Mouse (Mus musculus): ENCODE data around the gene Pak1ip1. TPM values are rescaled to one million over a fixed set of nuclear protein-coding genes. Genes with fewer than 3 reads are reported as not detected.

The Pak1ip1 gene
- polyA plus RNA-seq, 1 experiment from 2014 or later, result 68.3 TPM

- peak overlapping the region; percentile 61 for H3K4me3 ChIP-seq (ENCODE audit: low read depth, low read length)
- H3K36me3 ChIP-seq (ENCODE audit: control insufficient read depth, insufficient read depth, low read length), result peaks cover 18% of the 10 kb centered on the region
- H3K27ac ChIP-seq (ENCODE audit: low read length), result peak overlapping the region; percentile 88
- H3K9ac ChIP-seq (replicated peaks; ENCODE audit: low read depth, low read length), result peak overlapping the region; percentile 79
- no peaks in the 10 kb centered on the region for H3K27me3 ChIP-seq (ENCODE audit: control insufficient read depth, insufficient read depth, low read length)
- peak overlapping the region; percentile 89 for H3K4me2 ChIP-seq (replicated peaks; ENCODE audit: low read depth, low read length)
- no peaks in the 10 kb centered on the region for H3K9me3 ChIP-seq (ENCODE audit: control insufficient read depth, low read depth, low read length)
- 42% methylated on average over 12 of the region's 12 CpGs for WGBS
- peaks cover 15% of the 10 kb centered on the region for H3K4me1 ChIP-seq (ENCODE audit: control insufficient read depth, insufficient read depth, low read length)
- ATAC-seq (ENCODE audit: insufficient number of reproducible peaks, insufficient read depth, low FRiP score, low read depth), result 0 out of 2 replicates have a peak, but pooled peaks have one; percentile 3
Observed at GRCm38 (mm10) chr13:41016797-41017405, 16.1 kb downstream of the Pak1ip1 start.

GRCm38 (mm10) chr13:41017832-41018231 is 17.0 kb downstream of the Pak1ip1 start:
- Histone ChIP-seq H3K36me3 (ENCODE audit: control insufficient read depth, insufficient read depth, low read length) (peaks cover 17% of the 10 kb centered on the region), H3K27ac (ENCODE audit: low read length) (no peak overlapping the region), H3K4me2 (replicated peaks; ENCODE audit: low read depth, low read length) (peak overlapping the region; percentile 89; the same call in 1 of the 2 replicates), H3K4me1 (ENCODE audit: control insufficient read depth, insufficient read depth, low read length) (peaks cover 15% of the 10 kb centered on the region), H3K27me3 (ENCODE audit: control insufficient read depth, insufficient read depth, low read length) (no peaks in the 10 kb centered on the region), H3K4me3 (ENCODE audit: low read depth, low read length) (no peak overlapping the region), H3K9ac (replicated peaks; ENCODE audit: low read depth, low read length) (no peak overlapping the region), H3K9me3 (ENCODE audit: control insufficient read depth, low read depth, low read length) (no peaks in the 10 kb centered on the region)
- ATAC-seq (ENCODE audit: insufficient number of reproducible peaks, insufficient read depth, low FRiP score, low read depth), result no peak
- 75% methylated on average over 4 of the region's 4 CpGs for WGBS

GRCm38 (mm10) chr13:41018236-41018635 is 17.4 kb downstream of the Pak1ip1 start:
- Histone ChIP-seq H3K9ac (replicated peaks; ENCODE audit: low read depth, low read length) (no peak overlapping the region), H3K9me3 (ENCODE audit: control insufficient read depth, low read depth, low read length) (no peaks in the 10 kb centered on the region), H3K27ac (ENCODE audit: low read length) (no peak overlapping the region), H3K36me3 (ENCODE audit: control insufficient read depth, insufficient read depth, low read length) (peaks cover 14% of the 10 kb centered on the region), H3K27me3 (ENCODE audit: control insufficient read depth, insufficient read depth, low read length) (no peaks in the 10 kb centered on the region), H3K4me3 (ENCODE audit: low read depth, low read length) (no peak overlapping the region), H3K4me1 (ENCODE audit: control insufficient read depth, insufficient read depth, low read length) (peaks cover 15% of the 10 kb centered on the region), H3K4me2 (replicated peaks; ENCODE audit: low read depth, low read length) (no peak overlapping the region)
- ATAC-seq (ENCODE audit: insufficient number of reproducible peaks, insufficient read depth, low FRiP score, low read depth), result no peak
- 88% methylated on average over 9 of the region's 9 CpGs for WGBS

GRCm38 (mm10) chr13:41018756-41019591 is 18.2 kb downstream of the Pak1ip1 start:
- 92% methylated on average over 13 of the region's 13 CpGs for WGBS
- no peak overlapping the region for H3K4me3 ChIP-seq (ENCODE audit: low read depth, low read length)

GRCm38 (mm10) chr13:41020494-41020893 is 19.7 kb downstream of the Pak1ip1 start:
- no peaks in the 10 kb centered on the region for H3K27me3 ChIP-seq (ENCODE audit: control insufficient read depth, insufficient read depth, low read length)
- no peak overlapping the region for H3K27ac ChIP-seq (ENCODE audit: low read length)
- 53% methylated on average over 7 of the region's 7 CpGs for WGBS
- no peak overlapping the region for H3K4me3 ChIP-seq (ENCODE audit: low read depth, low read length)
- peaks cover 14% of the 10 kb centered on the region for H3K4me1 ChIP-seq (ENCODE audit: control insufficient read depth, insufficient read depth, low read length)
- no peak overlapping the region for H3K4me2 ChIP-seq (replicated peaks; ENCODE audit: low read depth, low read length)
- no peak overlapping the region for H3K9ac ChIP-seq (replicated peaks; ENCODE audit: low read depth, low read length)
- H3K9me3 ChIP-seq (ENCODE audit: control insufficient read depth, low read depth, low read length), result no peaks in the 10 kb centered on the region
- peaks cover 18% of the 10 kb centered on the region for H3K36me3 ChIP-seq (ENCODE audit: control insufficient read depth, insufficient read depth, low read length)
- ATAC-seq (ENCODE audit: insufficient number of reproducible peaks, insufficient read depth, low FRiP score, low read depth), result no peak

More at GRCm38 (mm10) chr13:41018756-41019591, 18.2 kb downstream of the Pak1ip1 start:
- Histone ChIP-seq H3K9ac (replicated peaks; ENCODE audit: low read depth, low read length) (no peak overlapping the region), H3K36me3 (ENCODE audit: control insufficient read depth, insufficient read depth, low read length) (peaks cover 18% of the 10 kb centered on the region), H3K4me2 (replicated peaks; ENCODE audit: low read depth, low read length) (no peak overlapping the region), H3K27me3 (ENCODE audit: control insufficient read depth, insufficient read depth, low read length) (no peaks in the 10 kb centered on the region), H3K4me1 (ENCODE audit: control insufficient read depth, insufficient read depth, low read length) (peaks cover 15% of the 10 kb centered on the region), H3K9me3 (ENCODE audit: control insufficient read depth, low read depth, low read length) (no peaks in the 10 kb centered on the region), H3K27ac (ENCODE audit: low read length) (no peak overlapping the region)
- ATAC-seq (ENCODE audit: insufficient number of reproducible peaks, insufficient read depth, low FRiP score, low read depth), result no peak

GRCm38 (mm10) chr13:41021607-41022006 is 20.8 kb downstream of the Pak1ip1 start:
- Histone ChIP-seq H3K36me3 (ENCODE audit: control insufficient read depth, insufficient read depth, low read length) (peaks cover 18% of the 10 kb centered on the region), H3K4me2 (replicated peaks; ENCODE audit: low read depth, low read length) (no peak overlapping the region), H3K9me3 (ENCODE audit: control insufficient read depth, low read depth, low read length) (no peaks in the 10 kb centered on the region), H3K4me3 (ENCODE audit: low read depth, low read length) (no peak overlapping the region), H3K27ac (ENCODE audit: low read length) (no peak overlapping the region), H3K4me1 (ENCODE audit: control insufficient read depth, insufficient read depth, low read length) (peaks cover 10% of the 10 kb centered on the region; the same call in 1 of the 2 replicates), H3K27me3 (ENCODE audit: control insufficient read depth, insufficient read depth, low read length) (no peaks in the 10 kb centered on the region), H3K9ac (replicated peaks; ENCODE audit: low read depth, low read length) (no peak overlapping the region)
- no peak for ATAC-seq (ENCODE audit: insufficient number of reproducible peaks, insufficient read depth, low FRiP score, low read depth)
- WGBS, result 91% methylated on average over 6 of the region's 6 CpGs

- Histone ChIP-seq H3K27ac (ENCODE audit: low read length) (no peak overlapping the region), H3K36me3 (ENCODE audit: control insufficient read depth, insufficient read depth, low read length) (peaks cover 18% of the 10 kb centered on the region), H3K27me3 (ENCODE audit: control insufficient read depth, insufficient read depth, low read length) (no peaks in the 10 kb centered on the region), H3K9ac (replicated peaks; ENCODE audit: low read depth, low read length) (no peak overlapping the region), H3K4me1 (ENCODE audit: control insufficient read depth, insufficient read depth, low read length) (peaks cover 7% of the 10 kb centered on the region; the same call in 1 of the 2 replicates), H3K4me3 (ENCODE audit: low read depth, low read length) (no peak overlapping the region), H3K4me2 (replicated peaks; ENCODE audit: low read depth, low read length) (no peak overlapping the region), H3K9me3 (ENCODE audit: control insufficient read depth, low read depth, low read length) (no peaks in the 10 kb centered on the region)
- 64% methylated on average over 13 of the region's 13 CpGs for WGBS
- ATAC-seq (ENCODE audit: insufficient number of reproducible peaks, insufficient read depth, low FRiP score, low read depth), result peak; percentile 56
Observed at GRCm38 (mm10) chr13:41022099-41022498, 21.3 kb downstream of the Pak1ip1 start.

GRCm38 (mm10) chr13:41030098-41030497 is 29.3 kb downstream of the Pak1ip1 start:
- H3K9ac ChIP-seq (replicated peaks; ENCODE audit: low read depth, low read length), result no peak overlapping the region
- H3K27me3 ChIP-seq (ENCODE audit: control insufficient read depth, insufficient read depth, low read length), result no peaks in the 10 kb centered on the region
- H3K36me3 ChIP-seq (ENCODE audit: control insufficient read depth, insufficient read depth, low read length), result no peaks in the 10 kb centered on the region
- no peak overlapping the region for H3K4me3 ChIP-seq (ENCODE audit: low read depth, low read length)
- no peaks in the 10 kb centered on the region for H3K4me1 ChIP-seq (ENCODE audit: control insufficient read depth, insufficient read depth, low read length)
- no peak overlapping the region for H3K4me2 ChIP-seq (replicated peaks; ENCODE audit: low read depth, low read length)
- ATAC-seq (ENCODE audit: insufficient number of reproducible peaks, insufficient read depth, low FRiP score, low read depth), result no peak
- no peaks in the 10 kb centered on the region for H3K9me3 ChIP-seq (ENCODE audit: control insufficient read depth, low read depth, low read length)
- 80% methylated on average over 5 of the region's 5 CpGs for WGBS
- no peak overlapping the region for H3K27ac ChIP-seq (ENCODE audit: low read length)

Measured in stomach, embryonic 14.5 days (tissue).